Mouse (Mus musculus): ENCODE results near the gene Capn5.

The Capn5 gene

GRCm38 (mm10) chr7:98109771-98110170, 68.3 kb downstream of the Capn5 start:
- DNase-seq (ENCODE audit: extremely low spot score): no peak

DNA sequence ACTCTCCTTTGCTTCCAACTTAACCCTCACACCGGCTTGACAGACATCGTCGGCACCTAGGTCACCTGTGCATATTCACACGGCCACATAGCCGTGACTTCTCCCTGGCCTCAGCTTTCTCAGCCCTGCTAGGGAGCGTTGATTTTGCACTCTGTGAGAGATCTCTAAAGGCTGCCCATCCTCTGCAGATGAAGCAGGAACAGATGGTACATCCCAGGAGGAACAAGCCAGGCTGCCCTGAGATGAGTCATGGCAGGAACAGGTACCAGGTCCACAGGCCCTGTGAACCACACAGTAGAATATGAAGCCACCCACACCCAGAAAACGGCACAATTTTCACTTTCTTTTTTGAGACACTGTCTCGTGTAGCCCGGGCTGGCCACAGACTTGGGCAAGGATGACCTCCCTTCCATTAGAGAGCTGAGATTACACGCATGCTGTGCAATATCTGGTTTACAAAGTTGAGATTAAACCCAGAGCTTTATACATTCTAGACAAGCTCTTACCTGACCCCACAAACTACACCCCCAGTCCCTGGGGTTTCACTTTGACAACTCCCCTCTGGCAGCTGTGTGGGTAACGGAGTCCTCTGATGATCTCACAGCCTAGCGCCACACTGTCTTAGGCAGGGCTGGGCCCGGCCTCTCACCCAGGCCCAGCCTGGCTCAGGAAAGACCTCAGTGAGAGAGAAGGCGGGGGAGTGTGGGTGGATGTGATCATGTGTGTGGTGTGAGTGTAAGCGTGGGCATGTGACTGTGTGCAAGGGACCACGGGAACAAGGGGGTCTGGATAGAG, 69.2 kb downstream of the Capn5 start:
- no peak for DNase-seq (ENCODE audit: extremely low spot score)

DNA sequence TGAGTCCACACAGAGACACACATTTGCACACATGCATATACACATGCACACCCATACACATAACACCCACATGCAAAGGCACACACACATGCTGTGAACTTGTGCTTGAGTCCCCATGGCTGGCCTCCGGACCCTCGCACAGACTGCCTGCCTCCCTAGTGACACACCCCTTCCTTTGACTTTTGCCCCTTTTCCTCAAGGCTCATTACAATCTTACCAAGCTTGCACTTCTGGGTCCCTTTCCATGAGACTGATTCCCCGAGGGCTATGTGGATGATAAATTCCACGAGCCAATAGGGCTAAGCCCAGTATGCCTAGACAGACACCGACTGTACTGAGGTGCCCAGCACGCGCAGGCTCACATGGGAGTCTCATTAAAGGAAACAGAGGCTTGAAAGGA, 71.8 kb downstream of the Capn5 start:
- no peak for DNase-seq (ENCODE audit: extremely low spot score)

GRCm38 (mm10) chr7:98104481-98105435, 73.3 kb downstream of the Capn5 start:
- peak; percentile 14 for DNase-seq (ENCODE audit: extremely low spot score)

DNA sequence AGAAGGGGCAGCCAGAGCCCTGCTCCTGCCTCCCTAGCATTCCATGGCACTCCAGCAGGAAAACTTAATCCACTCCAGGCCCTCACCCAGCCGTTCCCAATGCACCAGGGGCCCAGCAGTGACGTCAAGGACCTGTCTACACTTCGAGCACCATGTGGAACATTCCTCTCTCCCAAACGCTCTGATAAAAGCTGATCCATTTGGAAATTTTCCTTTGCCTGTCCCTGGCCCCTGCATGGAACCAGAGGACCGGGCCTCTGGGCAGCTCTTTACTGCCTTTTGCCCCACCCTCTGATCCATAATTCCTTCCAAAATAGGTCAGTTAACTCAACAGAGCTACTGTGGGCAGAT, 74.2 kb downstream of the Capn5 start:
- no peak for DNase-seq (ENCODE audit: extremely low spot score)

GRCm38 (mm10) chr7:98103002-98103941, 74.8 kb downstream of the Capn5 start:
- peak; percentile 84 for DNase-seq (ENCODE audit: extremely low spot score)

GRCm38 (mm10) chr7:98102488-98102887, 75.6 kb downstream of the Capn5 start:
- DNase-seq (ENCODE audit: extremely low spot score): no peak

DNA sequence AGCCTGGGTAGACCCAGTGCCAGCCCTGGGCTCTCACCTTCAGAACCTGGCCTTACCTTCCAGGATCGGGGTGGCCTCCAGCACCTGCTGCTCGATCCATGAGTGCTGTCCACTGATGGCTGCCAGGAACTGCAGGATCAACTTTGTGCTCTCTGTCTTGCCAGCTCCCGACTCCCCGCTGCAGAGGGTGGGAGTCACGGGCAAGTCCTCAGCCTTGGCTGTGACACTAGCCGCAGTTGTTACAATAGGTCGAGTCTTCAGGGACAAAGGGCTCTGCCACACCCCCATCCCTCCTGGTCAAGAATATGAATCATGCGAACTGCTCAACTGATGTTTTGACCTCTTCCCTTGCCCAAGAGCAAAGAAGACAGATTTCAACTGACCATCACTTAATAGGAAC, 80.5 kb downstream of the Capn5 start:
- DNase-seq (ENCODE audit: extremely low spot score): no peak

DNA sequence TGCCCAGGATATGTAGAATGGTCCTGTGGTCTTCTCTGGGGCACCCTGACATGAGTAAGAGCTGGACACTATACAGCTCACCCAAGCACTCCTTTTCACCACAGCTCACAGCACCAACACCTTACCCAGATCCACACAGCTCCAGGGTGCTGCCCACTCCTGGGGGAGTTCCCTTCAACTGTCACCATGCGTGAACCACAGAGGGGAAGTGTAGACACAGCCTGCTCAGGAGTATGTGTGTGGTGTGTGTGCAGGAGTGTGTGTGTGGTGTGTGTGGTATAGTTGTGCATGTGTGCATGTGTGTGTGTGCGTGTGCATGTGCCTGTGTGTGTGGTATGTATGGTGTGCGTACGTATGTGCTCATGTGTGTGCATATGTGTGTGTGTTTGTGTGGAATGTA, 82.2 kb downstream of the Capn5 start:
- no peak for DNase-seq (ENCODE audit: extremely low spot score)

DNA sequence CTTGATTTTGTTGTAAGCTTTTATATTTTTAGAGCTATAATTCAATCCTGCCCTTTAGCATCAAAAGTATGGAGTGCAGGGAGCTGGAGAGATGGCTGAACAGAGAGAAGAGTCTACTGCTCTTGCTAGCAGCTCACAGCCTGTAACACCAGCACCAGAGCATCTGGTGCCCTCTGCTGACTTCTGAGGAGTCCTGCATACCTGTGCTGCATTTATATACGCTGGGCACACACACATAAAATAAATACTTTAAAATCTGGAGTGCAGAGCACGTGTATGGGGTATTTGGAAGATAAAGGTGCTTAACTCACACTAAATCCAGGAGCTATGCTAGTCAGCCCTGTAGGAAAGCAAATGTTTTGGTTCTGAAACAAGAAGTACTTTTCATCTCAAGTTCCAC, 91.7 kb downstream of the Capn5 start:
- DNase-seq (ENCODE audit: extremely low spot score): peak; percentile 15

GRCm38 (mm10) chr7:98085314-98085713, 92.8 kb downstream of the Capn5 start:
- DNase-seq (ENCODE audit: extremely low spot score): no peak

GRCm38 (mm10) chr7:98084541-98085293, 93.4 kb downstream of the Capn5 start:
- no peak for DNase-seq (ENCODE audit: extremely low spot score)

DNA sequence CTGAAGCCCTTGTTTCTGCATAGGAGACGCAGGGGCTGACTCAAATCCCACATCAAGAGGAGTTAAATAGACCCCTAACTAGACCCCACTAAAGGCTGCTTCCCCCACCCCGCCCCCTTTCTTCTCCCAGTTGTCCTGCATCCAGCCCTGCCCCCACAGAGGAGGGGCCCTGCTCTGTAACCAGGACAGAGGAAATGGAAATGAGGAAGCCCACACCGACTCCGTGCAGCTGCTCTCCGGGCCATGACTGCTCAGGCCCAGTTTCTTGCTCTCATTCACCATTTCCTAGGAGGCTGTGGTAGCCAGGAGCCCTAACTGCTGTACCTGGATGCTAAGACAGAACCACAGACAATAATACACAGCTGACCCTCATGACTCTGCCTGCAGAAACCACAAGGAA, 95.7 kb downstream of the Capn5 start:
- peak; percentile 9 for DNase-seq (ENCODE audit: extremely low spot score)

GRCm38 (mm10) chr7:98077453-98077852, 100.6 kb downstream of the Capn5 start:
- DNase-seq (ENCODE audit: extremely low spot score): no peak

- peak; percentile 80 for DNase-seq (ENCODE audit: extremely low spot score)
Observed at GRCm38 (mm10) chr7:98071620-98072019, 106.5 kb downstream of the Capn5 start.
